In genomic region chr17:46860120-46860519, GRCm38 (mm10) we compare ENCODE assay signal across 22 mouse cellular contexts. TPM values are rescaled to one million over a fixed set of nuclear protein-coding genes. Genes with fewer than 3 reads are reported as not detected.
DNase-seq lines count a peak whose midpoint lies in the region; ATAC-seq and TF ChIP-seq lines count a peak whose summit lies in the region.
"Had no signal": no experiment of that assay in that cellular context is flagged by ENCODE, and none has a peak within 500 bp of the region (broad histone marks: within the 10 kb centered on the region; RNA-seq: fewer than 3 reads in every experiment).

No protein-coding gene starts in this region.

- no peaks in the 10 kb centered on the region for H3K9me3 ChIP-seq in forebrain, embryonic 14.5 days (replicated peaks; ENCODE audit: control insufficient read depth, low read length)
- H3K9me3 ChIP-seq in forebrain, embryonic 11.5 days (ENCODE audit: control insufficient read depth, low read length), result no peaks in the 10 kb centered on the region
- H3K9me3 ChIP-seq: embryonic facial prominence, embryonic 12.5 days; heart, embryonic 15.5 days; hindbrain, embryonic 12.5 days; intestine, embryonic 15.5 days had no signal

- H3K9ac ChIP-seq in forebrain, embryonic 14.5 days (ENCODE audit: low read length), result no peak overlapping the region
- H3K9ac ChIP-seq in forebrain, embryonic 11.5 days (ENCODE audit: low read length), result no peak overlapping the region
- H3K9ac ChIP-seq: embryonic facial prominence, embryonic 12.5 days; heart, embryonic 15.5 days; hindbrain, embryonic 12.5 days; intestine, embryonic 15.5 days had no signal

- H3K4me1 ChIP-seq in forebrain, embryonic 14.5 days (ENCODE audit: control insufficient read depth, insufficient read depth, low read length), result peaks cover 20% of the 10 kb centered on the region; the same call in 1 of the 2 replicates
- H3K4me1 ChIP-seq in forebrain, embryonic 11.5 days (replicated peaks; ENCODE audit: control insufficient read depth, insufficient read depth, low read length), result peaks cover 4% of the 10 kb centered on the region; the same call in 1 of the 2 replicates

- intact Hi-C loops in heart, postnatal 25 days (cut with DNase I), result loop anchor here (2.0 kb wide), 1 partner anchor 17 kb away; no protein-coding TSS in a partner anchor

- no peaks in the 10 kb centered on the region for H3K27me3 ChIP-seq in forebrain, embryonic 14.5 days (replicated peaks; ENCODE audit: control insufficient read depth, insufficient read depth, low read length)
- H3K27me3 ChIP-seq in forebrain, embryonic 11.5 days (ENCODE audit: control insufficient read depth, insufficient read depth, low read length), result no peaks in the 10 kb centered on the region
- H3K27me3 ChIP-seq in myocyte (ENCODE audit: control insufficient read depth, insufficient read depth, insufficient read length), result no peaks in the 10 kb centered on the region
- H3K27me3 ChIP-seq: embryonic facial prominence, embryonic 12.5 days; heart, embryonic 15.5 days; hindbrain, embryonic 12.5 days; intestine, embryonic 15.5 days had no signal

- H3K4me3 ChIP-seq in forebrain, embryonic 14.5 days (ENCODE audit: low read depth, low read length), result no peak overlapping the region
- no peak overlapping the region for H3K4me3 ChIP-seq in forebrain, embryonic 11.5 days (ENCODE audit: low read depth, low read length)
- no peak overlapping the region for H3K4me3 ChIP-seq in myocyte
- H3K4me3 ChIP-seq: embryonic facial prominence, embryonic 12.5 days; heart, adult 2 months; heart, embryonic 15.5 days; hindbrain, embryonic 12.5 days; intestine, embryonic 15.5 days had no signal

- H3K79me2 ChIP-seq in myocyte (ENCODE audit: control insufficient read depth, insufficient read depth), result peaks cover 21% of the 10 kb centered on the region

- no peak for TF ChIP-seq POLR2A in myocyte (IDR thresholded peaks at IDR 0.05; ENCODE audit: insufficient read length, low read depth)

- 15% methylated on average over 4 of the region's 4 CpGs for WGBS in forebrain, embryonic 14.5 days
- 80% methylated on average over 4 of the region's 4 CpGs for WGBS in forebrain, embryonic 11.5 days

- no peak overlapping the region for H3K4me2 ChIP-seq in forebrain, embryonic 14.5 days (ENCODE audit: low read length)
- H3K4me2 ChIP-seq in forebrain, embryonic 11.5 days (ENCODE audit: low read depth, low read length, severe bottlenecking), result no peak overlapping the region
- peak overlapping the region; percentile 30 for H3K4me2 ChIP-seq in myocyte (ENCODE audit: low read depth)
- H3K4me2 ChIP-seq: embryonic facial prominence, embryonic 12.5 days; heart, embryonic 11.5 days; heart, embryonic 15.5 days; hindbrain, embryonic 12.5 days; intestine, embryonic 15.5 days had no signal

- H3K36me3 ChIP-seq in forebrain, embryonic 14.5 days (ENCODE audit: control insufficient read depth, insufficient read depth, low read length), result no peaks in the 10 kb centered on the region
- H3K36me3 ChIP-seq in forebrain, embryonic 11.5 days (ENCODE audit: control insufficient read depth, insufficient read depth, low read length), result no peaks in the 10 kb centered on the region
- no peaks in the 10 kb centered on the region for H3K36me3 ChIP-seq in myocyte (ENCODE audit: control insufficient read depth, insufficient read depth)
- H3K36me3 ChIP-seq: embryonic facial prominence, embryonic 12.5 days; heart, embryonic 15.5 days; hindbrain, embryonic 12.5 days; intestine, embryonic 15.5 days had no signal

- ATAC-seq in forebrain, embryonic 14.5 days, result peak; percentile 35
- no peak for ATAC-seq in forebrain, embryonic 11.5 days (replicated peaks; ENCODE audit: low FRiP score)
- ATAC-seq: intestine, embryonic 15.5 days had no signal

- peak; percentile 92 for DNase-seq in forebrain, embryonic 14.5 days (ENCODE audit: low spot score)
- no peak for DNase-seq in forebrain, embryonic 11.5 days (ENCODE audit: low spot score)
- DNase-seq in kidney, adult 9 months, result peak; percentile 58
- DNase-seq in kidney, adult 11 months, result no peak
- peak; percentile 46 for DNase-seq in retina, postnatal 1 day
- no peak for DNase-seq in retina, embryonic 14.5 days (ENCODE audit: low spot score)
- DNase-seq in heart, postnatal 25 days (ENCODE audit: low spot score), result no peak
- DNase-seq: adrenal gland, adult 2 months; adrenal gland, postnatal 25 days; cerebellum, adult 8-10 months; cerebellum, postnatal 25 days; gastrocnemius, postnatal 10 days; heart, adult 2 months; heart, postnatal 14 days had no signal

- H3K27ac ChIP-seq in forebrain, embryonic 14.5 days (ENCODE audit: low read depth, low read length), result peak overlapping the region; percentile 22; the same call in 1 of the 2 replicates
- H3K27ac ChIP-seq in forebrain, embryonic 11.5 days (ENCODE audit: low read depth, low read length), result no peak overlapping the region
- H3K27ac ChIP-seq: embryonic facial prominence, embryonic 12.5 days; heart, adult 2 months; heart, embryonic 15.5 days; hindbrain, embryonic 12.5 days; intestine, embryonic 15.5 days had no signal

- H3ac ChIP-seq in myocyte (ENCODE audit: control insufficient read depth, insufficient read length), result no peak overlapping the region

TF ChIP-seq in myocyte, 11 proteins besides CTCF, POLR2A, EP300 and RAD21:
- TF ChIP-seq REST (IDR thresholded peaks at IDR 0.05; ENCODE audit: insufficient read depth, insufficient read length) (no peak), MAX (IDR thresholded peaks at IDR 0.05; ENCODE audit: low read depth) (no peak), TCF12 (IDR thresholded peaks at IDR 0.05; ENCODE audit: insufficient read depth, poor library complexity, severe bottlenecking) (no peak), SRF (IDR thresholded peaks at IDR 0.05; ENCODE audit: control insufficient read depth, insufficient read length, low read depth) (no peak), CEBPB (IDR thresholded peaks at IDR 0.05; ENCODE audit: insufficient read depth, poor library complexity, severe bottlenecking) (no peak), POLR2AphosphoS2 (IDR thresholded peaks at IDR 0.05; ENCODE audit: insufficient read length, low read depth) (no peak), MYOD1 (IDR thresholded peaks at IDR 0.05; ENCODE audit: control insufficient read depth in 1 of 3, insufficient read length in 2 of 3, low read depth in 2 of 3) (no peak), MYOG (IDR thresholded peaks at IDR 0.05; ENCODE audit: control insufficient read depth in 1 of 3, insufficient read depth in 1 of 3, insufficient read length in 2 of 3, low read depth in 2 of 3) (no peak), E2F4 (IDR thresholded peaks at IDR 0.05; ENCODE audit: insufficient read depth) (no peak)
TF ChIP-seq in myocyte: peak in this region for 0.

RNA-seq across cellular contexts. Expression of gene Bicral, which starts 1.8 kb away (rescaled TPM):
- 7.5 and 8.5 TPM in 2 replicates for polyA plus RNA-seq in forebrain, embryonic 14.5 days (2014; fragmentation: Nextera tagmentation; extraction: Ambion mirVana)
- 6.8 and 7.2 TPM in 2 replicates for polyA plus RNA-seq in forebrain, embryonic 11.5 days (2014; fragmentation: Nextera tagmentation; extraction: Ambion mirVana)
- polyA plus RNA-seq in myocyte (2012; fragmentation: generic; extraction: Trizol), result 5.1 TPM
- 10 to 100 TPM; 15.0 to 16.7 TPM for total RNA-seq in heart, postnatal 25 days (2021)

RNA-seq across cellular contexts. Expression of gene Tbcc, which starts 30.4 kb away (rescaled TPM):
- polyA plus RNA-seq in forebrain, embryonic 14.5 days (2014; fragmentation: Nextera tagmentation; extraction: Ambion mirVana), result 66.4 TPM in 2 replicates
- 62.3 and 65.3 TPM in 2 replicates for polyA plus RNA-seq in forebrain, embryonic 11.5 days (2014; fragmentation: Nextera tagmentation; extraction: Ambion mirVana)
- polyA plus RNA-seq in myocyte (2012; fragmentation: generic; extraction: Trizol), result 46.1 TPM
- 10 to 100 TPM; 15.5 to 17.7 TPM for total RNA-seq in heart, postnatal 25 days (2021)

RNA-seq across cellular contexts. Expression of gene Prph2, which starts 50.1 kb away (rescaled TPM):
- not detected in 2 replicates for polyA plus RNA-seq in forebrain, embryonic 14.5 days (2014; fragmentation: Nextera tagmentation; extraction: Ambion mirVana)
- polyA plus RNA-seq in forebrain, embryonic 11.5 days (2014; fragmentation: Nextera tagmentation; extraction: Ambion mirVana), result not detected in 2 replicates
- polyA plus RNA-seq in myocyte (2012; fragmentation: generic; extraction: Trizol), result not detected
- total RNA-seq in heart, postnatal 25 days (2021), result not detected
- total RNA-seq: adrenal gland, adult 2 months; adrenal gland, postnatal 25 days; gastrocnemius, postnatal 10 days; heart, adult 2 months; heart, postnatal 14 days had no signal
- polyA plus RNA-seq: adrenal gland, adult 2 months; cortical plate, adult 2 months; gonadal fat pad, adult 2 months; heart, adult 2 months; heart, embryonic 11.5 days; heart, embryonic 15.5 days; hindbrain, embryonic 12.5 days; intestine, embryonic 15.5 days had no signal

Comparison
In these comparisons a context has a peak if more than half of its experiments do, and no peak if none do; other contexts are left out.
1. DNase-seq: peak in forebrain, embryonic 14.5 days (single experiment), kidney, adult 9 months (single experiment) and retina, postnatal 1 day (single experiment); none in forebrain, embryonic 11.5 days (single experiment), kidney, adult 11 months (single experiment), retina, embryonic 14.5 days (single experiment) and heart, postnatal 25 days (single experiment).